Mouse (Mus musculus) midbrain, postnatal 0 days (tissue): Measurements from ENCODE around the gene Grm8. TPM values are rescaled to one million over a fixed set of nuclear protein-coding genes. Genes with fewer than 3 reads are reported as not detected.

Experiments used
- ATAC-seq: fragments of 200-750 bp; cut with Nextera tagmentation; 2 replicates; pipeline ENCODE4 v1.8.0; 2017; ENCODE audit warnings: moderate number of reproducible peaks, mild to moderate bottlenecking, moderate TSS enrichment, moderate library complexity; ENCODE audit not compliant: low FRiP score
- DNase-seq: peaks from one replicate; pipeline ENCODE4 v3.0.0-alpha.2; 2015; ENCODE audit warnings: low spot score
- H3K27ac ChIP-seq: fragments of 300-500 bp; sonication (generic); 2 replicates; pipeline ENCODE4 v1.5.1; 2014; ENCODE audit warnings: low read depth, mild to moderate bottlenecking, low read length, mixed read lengths
- H3K27me3 ChIP-seq: fragments of 300-500 bp; sonication (generic); 2 replicates; pipeline ENCODE4 v1.6.1; 2014; ENCODE audit warnings: low read length, control low read depth, mixed read lengths; ENCODE audit not compliant: insufficient read depth
- H3K36me3 ChIP-seq: fragments of 300-500 bp; sonication (generic); 2 replicates; pipeline ENCODE4 v1.6.1; 2014; ENCODE audit warnings: low read length, control low read depth, mixed read lengths; ENCODE audit not compliant: insufficient read depth
- H3K4me1 ChIP-seq: fragments of 300-500 bp; sonication (generic); 2 replicates; pipeline ENCODE4 v1.6.1; 2014; ENCODE audit warnings: mild to moderate bottlenecking, control low read depth, antibody characterized with exemption, low read length, mixed read lengths; ENCODE audit not compliant: insufficient read depth
- H3K4me2 ChIP-seq: fragments of 300-500 bp; sonication (generic); 2 replicates; pipeline ENCODE4 v1.6.1; 2014; ENCODE audit warnings: low read depth, mild to moderate bottlenecking, low read length, mixed read lengths; ENCODE audit not compliant: poor library complexity, severe bottlenecking
- H3K4me3 ChIP-seq: fragments of 300-500 bp; sonication (generic); 2 replicates; pipeline ENCODE4 v1.5.1; 2014; ENCODE audit warnings: low read depth, mild to moderate bottlenecking, low read length, moderate library complexity
- H3K9ac ChIP-seq: fragments of 300-500 bp; sonication (generic); replicated peaks from 2 replicates; pipeline ENCODE4 v1.6.1; 2014; ENCODE audit warnings: mild to moderate bottlenecking, low read length, moderate library complexity, mixed read lengths; ENCODE audit not compliant: poor library complexity, severe bottlenecking
- H3K9me3 ChIP-seq: fragments of 300-500 bp; sonication (generic); 2 replicates; pipeline ENCODE4 v1.6.1; 2016; ENCODE audit warnings: low read length, control low read depth
- CTCF ChIP-seq: IDR thresholded peaks from 2 replicates; pipeline ENCODE4 v1.5.1; 2016; ENCODE audit warnings: antibody characterized with exemption, mild to moderate bottlenecking
- WGBS: fragments of 180-500 bp; shearing (Covaris S2); extraction: QIAGEN DNeasy Blood & Tissue Kit; methylation state at CpG from one replicate; pipeline ENCODE4 v1.1.7; 2014; 5-methylcytosine and 5-hydroxymethylcytosine counted together
- polyA plus RNA-seq: library from polyadenylated mRNA; unstranded; fragments of >200 nt; fragmentation: Nextera tagmentation; extraction: Ambion mirVana; gene quantifications from 2 replicates; pipeline ENCODE4 v1.2.1, GENCODE M21; 2015
- total RNA-seq: library from RNA; depleted of rRNA; stranded (reverse); fragments of >200 nt; gene quantifications from 2 replicates; pipeline ENCODE4 v1.2.3, GENCODE M21; 2014

Grm8 gene
- total and polyA plus RNA-seq, 2 experiments from 2014 or later, result 17.4 to 25.8 TPM

DNA sequence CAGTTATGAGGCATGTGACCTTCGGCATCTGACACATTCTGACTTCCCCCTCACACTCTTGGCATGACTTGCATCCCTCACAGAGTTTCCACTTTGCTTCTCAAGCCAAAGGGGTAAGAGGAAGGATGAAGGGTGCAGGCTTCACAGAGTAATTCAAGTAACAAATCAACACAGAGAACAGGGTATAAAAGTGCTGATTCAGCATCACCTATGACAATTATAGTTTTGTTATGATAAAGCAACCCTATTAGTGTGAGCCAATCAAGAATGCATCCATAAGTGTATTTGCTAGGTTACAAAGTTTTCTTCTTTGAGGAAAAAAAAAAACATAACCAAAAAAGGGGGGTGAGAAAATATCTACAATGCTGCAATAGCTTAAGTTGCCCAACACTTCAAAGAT lies 117.3 kb downstream of the Grm8 start:
- no peaks in the 10 kb centered on the region for H3K9me3 ChIP-seq
- H3K27ac ChIP-seq, result no peak overlapping the region
- ATAC-seq (no peak), DNase-seq (no peak)
- no peaks in the 10 kb centered on the region for H3K4me1 ChIP-seq
- no peaks in the 10 kb centered on the region for H3K27me3 ChIP-seq
- no peak overlapping the region for H3K9ac ChIP-seq
- WGBS, result 88% methylated on average over 1 of the region's 1 CpGs
- H3K4me3 ChIP-seq, result no peak overlapping the region
- TF ChIP-seq CTCF, result no peak
- H3K4me2 ChIP-seq, result no peak overlapping the region
- no peaks in the 10 kb centered on the region for H3K36me3 ChIP-seq

DNA sequence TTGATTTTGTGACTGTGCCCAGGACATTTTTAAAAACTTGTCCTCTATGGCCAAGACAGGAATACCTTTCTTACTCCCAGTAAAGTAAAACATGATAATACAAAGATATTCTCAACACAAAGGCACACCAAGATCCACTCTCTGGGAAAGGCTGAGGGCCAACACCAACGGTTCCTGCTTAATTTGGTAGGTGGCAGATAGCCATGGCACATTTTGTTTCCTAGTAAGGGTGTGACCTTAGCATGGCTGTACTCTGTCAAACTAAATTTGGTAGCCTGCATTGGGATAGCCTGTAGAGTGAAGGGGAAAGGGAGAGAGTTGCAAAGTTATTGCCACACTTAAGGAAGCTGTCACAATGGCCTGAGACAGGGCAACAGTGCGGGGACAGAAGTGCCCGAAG lies 128.0 kb downstream of the Grm8 start:
- no peak overlapping the region for H3K27ac ChIP-seq
- H3K9ac ChIP-seq, result no peak overlapping the region
- no peak overlapping the region for H3K4me3 ChIP-seq
- ATAC-seq, result no peak
- no peaks in the 10 kb centered on the region for H3K36me3 ChIP-seq
- no peaks in the 10 kb centered on the region for H3K27me3 ChIP-seq
- H3K4me1 ChIP-seq, result no peaks in the 10 kb centered on the region
- no peaks in the 10 kb centered on the region for H3K9me3 ChIP-seq
- no peak overlapping the region for H3K4me2 ChIP-seq
- 88% methylated on average over 3 of the region's 3 CpGs for WGBS
- DNase-seq, result no peak
- no peak for TF ChIP-seq CTCF

DNA sequence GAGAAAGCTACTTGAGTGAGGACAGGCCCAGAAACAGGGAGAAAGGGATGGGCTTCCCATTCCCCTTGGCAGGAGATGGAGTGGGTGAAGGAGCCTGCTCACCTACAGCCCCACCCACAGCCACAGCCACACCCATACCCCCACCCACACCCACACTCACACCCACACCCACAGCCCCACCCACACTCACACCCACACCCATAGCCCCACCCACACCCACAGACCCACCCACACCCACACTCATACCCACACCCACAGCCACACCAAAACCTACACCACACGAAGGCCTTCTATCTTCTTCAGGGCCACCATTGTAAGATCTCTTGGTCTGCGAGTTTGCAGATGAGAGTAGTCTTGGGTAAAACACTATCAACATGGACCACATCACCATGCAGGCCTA lies 137.7 kb downstream of the Grm8 start:
- Histone ChIP-seq H3K36me3 (no peaks in the 10 kb centered on the region), H3K9ac (no peak overlapping the region), H3K4me3 (no peak overlapping the region), H3K4me1 (no peaks in the 10 kb centered on the region), H3K27me3 (no peaks in the 10 kb centered on the region), H3K27ac (no peak overlapping the region), H3K4me2 (no peak overlapping the region), H3K9me3 (no peaks in the 10 kb centered on the region)
- ATAC-seq (no peak), DNase-seq (no peak)
- WGBS, result 95% methylated on average over 2 of the region's 2 CpGs
- no peak for TF ChIP-seq CTCF

DNA sequence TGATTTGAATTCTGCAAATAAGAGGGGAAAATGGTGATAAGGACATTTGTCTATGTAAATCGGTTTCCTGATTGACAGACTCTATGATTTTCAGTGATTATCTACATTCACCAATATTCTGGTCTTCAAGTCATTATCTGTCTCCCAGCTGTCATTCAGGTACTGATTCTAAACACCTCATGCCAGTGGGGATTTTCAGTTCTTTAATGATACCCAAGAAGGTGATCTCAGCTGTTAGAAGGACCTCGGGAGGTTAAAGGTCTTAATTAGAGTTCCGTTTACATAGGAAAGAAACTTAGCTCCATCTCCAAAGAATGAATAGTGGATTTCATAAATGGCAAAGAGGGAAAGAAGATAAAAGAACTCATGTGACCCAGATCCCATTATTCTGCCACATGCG lies 143.7 kb downstream of the Grm8 start:
- ATAC-seq, result no peak
- H3K27ac ChIP-seq, result no peak overlapping the region

DNA sequence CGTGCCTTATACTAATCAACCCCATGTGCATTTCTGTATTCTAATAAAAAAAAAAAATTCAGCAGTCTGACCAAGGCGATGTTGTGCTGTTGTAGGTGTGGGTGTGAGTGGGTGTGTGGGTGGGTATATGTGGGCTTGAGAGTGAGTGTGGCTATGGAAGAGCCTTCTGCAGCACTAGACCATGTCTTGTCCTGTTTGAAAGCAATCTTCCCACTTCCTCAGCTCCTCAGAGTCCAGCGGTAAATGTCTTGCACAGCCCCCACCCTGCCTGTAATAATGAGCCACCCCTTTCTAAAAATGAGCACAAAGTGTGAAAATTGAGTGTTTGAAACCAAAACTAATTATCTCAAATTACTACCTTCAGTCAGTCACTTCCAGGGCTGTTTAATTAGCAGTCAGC lies 152.4 kb downstream of the Grm8 start:
- Histone ChIP-seq H3K27me3 (no peaks in the 10 kb centered on the region), H3K4me3 (no peak overlapping the region), H3K27ac (no peak overlapping the region), H3K4me1 (no peaks in the 10 kb centered on the region), H3K4me2 (no peak overlapping the region), H3K9me3 (no peaks in the 10 kb centered on the region), H3K36me3 (no peaks in the 10 kb centered on the region), H3K9ac (no peak overlapping the region)
- DNase-seq (no peak), ATAC-seq (no peak)
- 92% methylated on average over 3 of the region's 3 CpGs for WGBS
- TF ChIP-seq CTCF, result no peak

More for the DNA sequence above, 143.7 kb downstream of the Grm8 start:
- Histone ChIP-seq H3K9me3 (no peaks in the 10 kb centered on the region), H3K27me3 (no peaks in the 10 kb centered on the region), H3K4me2 (no peak overlapping the region), H3K4me3 (no peak overlapping the region), H3K9ac (no peak overlapping the region), H3K4me1 (no peaks in the 10 kb centered on the region), H3K36me3 (no peaks in the 10 kb centered on the region)
- DNase-seq, result no peak
- WGBS, result 64% methylated on average over 4 of the region's 4 CpGs
- no peak for TF ChIP-seq CTCF

DNA sequence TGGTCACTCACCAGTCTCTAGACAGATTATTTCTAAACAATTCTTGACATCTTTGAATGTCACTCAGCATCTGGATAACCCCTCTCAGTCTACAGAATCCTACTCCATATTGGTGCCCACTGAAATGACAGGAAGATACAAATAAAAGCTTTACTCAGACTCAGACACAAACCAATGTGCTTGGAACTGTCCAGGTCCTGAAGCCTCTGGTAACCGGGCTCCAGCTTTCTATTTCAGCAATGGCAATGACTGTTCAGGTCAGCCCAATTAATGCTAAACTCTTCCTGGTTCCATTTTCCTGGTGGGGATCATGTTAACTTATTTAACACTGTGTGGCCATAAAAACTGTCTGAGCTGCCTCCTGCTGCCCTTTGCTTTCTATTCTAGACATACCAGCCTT lies 153.0 kb downstream of the Grm8 start:
- WGBS, result 48% methylated on average over 1 of the region's 1 CpGs
- no peak overlapping the region for H3K27ac ChIP-seq
- no peak overlapping the region for H3K4me2 ChIP-seq
- H3K4me1 ChIP-seq, result no peaks in the 10 kb centered on the region
- H3K4me3 ChIP-seq, result no peak overlapping the region
- no peaks in the 10 kb centered on the region for H3K27me3 ChIP-seq
- H3K9me3 ChIP-seq, result no peaks in the 10 kb centered on the region
- no peak overlapping the region for H3K9ac ChIP-seq
- DNase-seq (no peak), ATAC-seq (no peak)
- TF ChIP-seq CTCF, result no peak
- no peaks in the 10 kb centered on the region for H3K36me3 ChIP-seq
